Mouse (Mus musculus) lung, postnatal 0 days (tissue): ENCODE measurements around the gene Ubap1l. TPM values are rescaled to one million over a fixed set of nuclear protein-coding genes. Genes with fewer than 3 reads are reported as not detected.
A peak's percentile ranks its signal among the peaks of the same experiment; 100 is the strongest.
"Not testable (repeated sequence)": the region's sequence is repeated elsewhere in the genome, so short reads cannot be mapped to it uniquely, and the experiment has no call there.

Source experiments
- ATAC-seq: fragments of 200-750 bp; cut with Nextera tagmentation; 2 replicates; pipeline ENCODE4 v1.8.0; 2017; ENCODE audit warnings: moderate library complexity
- DNase-seq: peaks from one replicate; pipeline ENCODE4 v3.0.0-alpha.2; 2016; ENCODE audit warnings: low spot score
- H3K27ac ChIP-seq: fragments of 300-500 bp; sonication (generic); 2 replicates; pipeline ENCODE4 v1.5.1; 2014; ENCODE audit warnings: antibody characterized with exemption, mild to moderate bottlenecking, low read length, mixed read lengths
- H3K27me3 ChIP-seq: fragments of 300-500 bp; sonication (generic); replicated peaks from 2 replicates; pipeline ENCODE4 v1.6.1; 2014; ENCODE audit warnings: low read length, mixed read lengths; ENCODE audit not compliant: insufficient read depth
- H3K36me3 ChIP-seq: fragments of 300-500 bp; sonication (generic); 2 replicates; pipeline ENCODE4 v1.6.1; 2014; ENCODE audit warnings: low read length, mixed read lengths; ENCODE audit not compliant: insufficient read depth
- H3K4me1 ChIP-seq: fragments of 300-500 bp; sonication (generic); 2 replicates; pipeline ENCODE4 v1.6.1; 2014; ENCODE audit warnings: antibody characterized with exemption, low read depth, low read length, mixed read lengths; ENCODE audit not compliant: insufficient read depth
- H3K4me2 ChIP-seq: fragments of 300-500 bp; sonication (generic); replicated peaks from 2 replicates; pipeline ENCODE4 v1.6.1; 2014; ENCODE audit warnings: low read depth, mild to moderate bottlenecking, low read length, moderate library complexity, mixed read lengths
- H3K4me3 ChIP-seq: fragments of 300-500 bp; sonication (generic); 2 replicates; pipeline ENCODE4 v1.5.1; 2014; ENCODE audit warnings: low read depth, low read length
- H3K9ac ChIP-seq: fragments of 300-500 bp; sonication (generic); replicated peaks from 2 replicates; pipeline ENCODE4 v1.6.1; 2014; ENCODE audit warnings: low read depth, mild to moderate bottlenecking
- H3K9me3 ChIP-seq: fragments of 300-500 bp; sonication (generic); 2 replicates; pipeline ENCODE4 v1.6.1; 2016; ENCODE audit warnings: low read length, mixed read lengths
- CTCF ChIP-seq: IDR thresholded peaks from 2 replicates; pipeline ENCODE4 v1.5.1; 2016; ENCODE audit warnings: antibody characterized with exemption, mild to moderate bottlenecking
- EP300 ChIP-seq: IDR thresholded peaks from 2 replicates; pipeline ENCODE4 v1.6.1; 2016; ENCODE audit warnings: antibody characterized with exemption, mild to moderate bottlenecking, control low read depth
- WGBS: fragments of 180-500 bp; shearing (Covaris S2); extraction: QIAGEN DNeasy Blood & Tissue Kit; methylation state at CpG from one replicate; pipeline ENCODE4 v1.1.7; 2014; 5-methylcytosine and 5-hydroxymethylcytosine counted together
- polyA plus RNA-seq: library from polyadenylated mRNA; unstranded; fragments of >200 nt; fragmentation: Nextera tagmentation; extraction: Ambion mirVana; gene quantifications from 2 replicates; pipeline ENCODE4 v1.2.1, GENCODE M21; 2015

Gene Ubap1l
- polyA plus RNA-seq, 1 experiment from 2014 or later: 0.33 TPM

GRCm38 (mm10) chr9:65333958-65334357 lies 26.9 kb upstream of the Ubap1l start:
- no peak for DNase-seq
- H3K4me1 ChIP-seq: no peaks in the 10 kb centered on the region

GRCm38 (mm10) chr9:65339146-65339545 lies 21.7 kb upstream of the Ubap1l start:
- ATAC-seq: no peak
- H3K9me3 ChIP-seq: peaks cover 5% of the 10 kb centered on the region; the same call in 1 of the 2 replicates
- DNase-seq: no peak
- 77% methylated on average over 4 of the region's 4 CpGs for WGBS
- H3K4me3 ChIP-seq: no peak overlapping the region
- H3K4me1 ChIP-seq: no peaks in the 10 kb centered on the region
- H3K27me3 ChIP-seq: no peaks in the 10 kb centered on the region
- H3K4me2 ChIP-seq: no peak overlapping the region
- TF ChIP-seq CTCF (no peak), EP300 (no peak)
- H3K27ac ChIP-seq: no peak overlapping the region
- no peaks in the 10 kb centered on the region for H3K36me3 ChIP-seq
- H3K9ac ChIP-seq: no peak overlapping the region

More at GRCm38 (mm10) chr9:65333958-65334357, 26.9 kb upstream of the Ubap1l start:
- Histone ChIP-seq H3K4me2 (no peak overlapping the region), H3K36me3 (no peaks in the 10 kb centered on the region), H3K4me3 (no peak overlapping the region), H3K9me3 (no peaks in the 10 kb centered on the region), H3K27me3 (no peaks in the 10 kb centered on the region), H3K9ac (no peak overlapping the region), H3K27ac (no peak overlapping the region)
- 84% methylated on average over 5 of the region's 5 CpGs for WGBS
- no peak for ATAC-seq
- TF ChIP-seq CTCF (no peak), EP300 (no peak)

GRCm38 (mm10) chr9:65340414-65340813 lies 20.4 kb upstream of the Ubap1l start:
- H3K27ac ChIP-seq: no peak overlapping the region
- 77% methylated on average over 2 of the region's 2 CpGs for WGBS
- ATAC-seq (no peak), DNase-seq (no peak)
- no peaks in the 10 kb centered on the region for H3K36me3 ChIP-seq
- TF ChIP-seq EP300 (no peak), CTCF (no peak)
- H3K27me3 ChIP-seq: no peaks in the 10 kb centered on the region
- peaks cover 5% of the 10 kb centered on the region; the same call in 1 of the 2 replicates for H3K9me3 ChIP-seq
- H3K4me1 ChIP-seq: no peaks in the 10 kb centered on the region
- no peak overlapping the region for H3K9ac ChIP-seq
- no peak overlapping the region for H3K4me2 ChIP-seq
- no peak overlapping the region for H3K4me3 ChIP-seq

GRCm38 (mm10) chr9:65345439-65345838 lies 15.4 kb upstream of the Ubap1l start:
- H3K36me3 ChIP-seq, H3K27me3 ChIP-seq, H3K9me3 ChIP-seq, ATAC-seq, H3K9ac ChIP-seq, DNase-seq: not testable (repeated sequence)
- peaks cover 10% of the 10 kb centered on the region for H3K4me1 ChIP-seq
- H3K4me2 ChIP-seq: peak overlapping the region; percentile 91
- TF ChIP-seq CTCF: 0 out of 2 replicates have a peak, but pooled peaks have one; percentile 5
- H3K27ac ChIP-seq: peak overlapping the region; percentile 98
- H3K4me3 ChIP-seq: peak overlapping the region; percentile 93
- WGBS: 57% methylated on average over 11 of the region's 11 CpGs

DNA sequence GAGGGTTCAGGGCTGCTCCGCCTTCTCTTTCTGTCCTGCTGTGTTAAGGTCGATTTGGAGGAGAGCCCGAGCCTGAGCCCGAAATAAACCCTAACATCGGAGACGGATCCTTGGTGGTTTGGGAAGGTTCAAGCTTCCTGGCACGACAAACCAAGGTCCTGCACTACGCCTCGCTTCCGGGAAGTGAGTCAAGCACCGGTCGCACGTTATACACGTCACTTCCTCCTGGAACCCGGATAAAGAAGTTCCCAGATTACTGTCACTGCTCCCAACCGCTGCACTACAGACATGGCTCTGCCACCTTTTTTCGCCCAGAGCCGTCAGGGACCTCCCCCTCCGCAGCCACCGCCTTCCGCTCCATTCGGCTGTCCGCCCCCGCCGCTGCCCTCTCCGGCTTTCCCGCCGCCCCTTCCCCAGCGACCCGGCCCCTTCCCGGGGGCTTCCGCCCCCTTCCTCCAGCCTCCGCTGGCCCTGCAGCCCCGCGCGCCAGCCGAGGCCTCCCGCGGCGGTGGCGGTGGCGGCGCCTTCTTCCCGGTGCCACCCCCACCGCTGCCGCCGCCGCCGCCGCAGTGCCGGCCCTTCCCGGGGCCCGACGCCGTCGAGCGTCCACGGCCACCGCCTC lies 14.9 kb upstream of the Ubap1l start, which contains the start of gene Pdcd7:
Gene Pdcd7, plus strand, starts transcription at position 251 of the 622 bp plus-strand sequence.
- peak; percentile 98 for DNase-seq
- TF ChIP-seq EP300 (no peak; the same call in 1 of the 2 replicates), CTCF (no peak)
- Histone ChIP-seq H3K36me3 (no peaks in the 10 kb centered on the region), H3K9me3 (no peaks in the 10 kb centered on the region), H3K4me1 (peaks cover 10% of the 10 kb centered on the region), H3K9ac (peak within 1 kb of the TSS; percentile 96), H3K27ac (peak within 1 kb of the TSS; percentile 98), H3K4me2 (peak within 1 kb of the TSS; percentile 91), H3K27me3 (no peaks in the 10 kb centered on the region), H3K4me3 (peak within 1 kb of the TSS; percentile 93)
- under 1% methylated on average over 41 of the region's 59 CpGs for WGBS
- peak; percentile 95 for ATAC-seq

GRCm38 (mm10) chr9:65346476-65347111 lies 14.2 kb upstream of the Ubap1l start:
- H3K27me3 ChIP-seq: no peaks in the 10 kb centered on the region
- TF ChIP-seq EP300 (no peak), CTCF (no peak)
- H3K4me2 ChIP-seq: peak overlapping the region; percentile 91
- no peaks in the 10 kb centered on the region for H3K36me3 ChIP-seq
- H3K9ac ChIP-seq: peak overlapping the region; percentile 96
- peak; percentile 78 for ATAC-seq
- WGBS: under 1% methylated on average over 70 of the region's 77 CpGs
- peak overlapping the region; percentile 98 for H3K27ac ChIP-seq
- no peaks in the 10 kb centered on the region for H3K9me3 ChIP-seq
- DNase-seq: peak; percentile 64
- peak overlapping the region; percentile 93 for H3K4me3 ChIP-seq
- H3K4me1 ChIP-seq: peaks cover 10% of the 10 kb centered on the region
